Mouse (Mus musculus): ENCODE results near the gene Olfr459. TPM values are rescaled to one million over a fixed set of nuclear protein-coding genes. Genes with fewer than 3 reads are reported as not detected.

Olfr459 gene
- polyA plus RNA-seq, 1 experiment from 2014 or later, result not detected

GRCm38 (mm10) chr6:41754626-41755025, 20.4 kb downstream of the Olfr459 start:
- no peak for TF ChIP-seq CTCF (IDR thresholded peaks at IDR 0.05)
- ChIA-PET CTCF (interaction anchor here (0.9 to 1.5 kb wide), 2 partner anchors 11 to 32 kb away, joined by 3 to 4 read pairs; no protein-coding TSS in a partner anchor), POLR2A (interaction anchor here (0.7 kb wide), 1 partner anchor 21 kb away, joined by 3 read pairs; no protein-coding TSS in a partner anchor)
- in situ Hi-C loops (cut with MboI; ENCODE audit: low pct_unique_long_range_greater_than_20kb), result no loop called here
- peaks cover 24% of the 10 kb centered on the region for H3K27me3 ChIP-seq
- no peak for ATAC-seq
- DNase-seq (ENCODE audit: low read depth, low spot score), result no peak

- POLR2A ChIA-PET, result no interaction called here
- in situ Hi-C loops (cut with MboI; ENCODE audit: low pct_unique_long_range_greater_than_20kb), result no loop called here
- H3K27me3 ChIP-seq, result peaks cover 14% of the 10 kb centered on the region
- TF ChIP-seq CTCF (IDR thresholded peaks at IDR 0.05), result no peak
- ATAC-seq, result no peak
- DNase-seq (ENCODE audit: low read depth, low spot score), result no peak
- CTCF ChIA-PET, result interaction anchor here (1.2 kb wide), 1 partner anchor 21 kb away, joined by 3 read pairs; no protein-coding TSS in a partner anchor
These were observed 30.1 kb downstream of the Olfr459 start for GRCm38 (mm10) chr6:41744664-41745392.

GRCm38 (mm10) chr6:41741101-41741500, 33.9 kb downstream of the Olfr459 start:
- no peak for DNase-seq (ENCODE audit: low read depth, low spot score)
- no peak for TF ChIP-seq CTCF (IDR thresholded peaks at IDR 0.05)
- ChIA-PET CTCF (no interaction called here), POLR2A (no interaction called here)
- no peak for ATAC-seq
- in situ Hi-C loops (cut with MboI; ENCODE audit: low pct_unique_long_range_greater_than_20kb), result no loop called here
- peaks cover 19% of the 10 kb centered on the region for H3K27me3 ChIP-seq

GRCm38 (mm10) chr6:41734719-41735470, 40.1 kb downstream of the Olfr459 start:
- ChIA-PET POLR2A (no interaction called here), CTCF (no interaction called here)
- DNase-seq (ENCODE audit: low read depth, low spot score) (no peak), ATAC-seq (no peak)
- in situ Hi-C loops (cut with MboI; ENCODE audit: low pct_unique_long_range_greater_than_20kb), result no loop called here
- no peak for TF ChIP-seq CTCF (IDR thresholded peaks at IDR 0.05)
- H3K27me3 ChIP-seq, result peaks cover 6% of the 10 kb centered on the region

GRCm38 (mm10) chr6:41727989-41728609, 46.9 kb downstream of the Olfr459 start:
- ATAC-seq (no peak), DNase-seq (ENCODE audit: low read depth, low spot score) (no peak)
- ChIA-PET POLR2A (no interaction called here), CTCF (no interaction called here)
- in situ Hi-C loops (cut with MboI; ENCODE audit: low pct_unique_long_range_greater_than_20kb), result no loop called here
- TF ChIP-seq CTCF (IDR thresholded peaks at IDR 0.05), result peak; percentile 35
- peaks cover 19% of the 10 kb centered on the region for H3K27me3 ChIP-seq

GRCm38 (mm10) chr6:41721430-41721829, 53.5 kb downstream of the Olfr459 start:
- in situ Hi-C loops (cut with MboI; ENCODE audit: low pct_unique_long_range_greater_than_20kb), result no loop called here
- ChIA-PET POLR2A (no interaction called here), CTCF (no interaction called here)
- TF ChIP-seq CTCF (IDR thresholded peaks at IDR 0.05), result no peak
- DNase-seq (ENCODE audit: low read depth, low spot score), result no peak
- ATAC-seq, result no peak
- H3K27me3 ChIP-seq, result peaks cover 17% of the 10 kb centered on the region

Other genes with a start within 250 kb of the Olfr459 start
- 35.5 TPM for gene Ephb6, start 169.7 kb downstream of the Olfr459 start, polyA plus RNA-seq (2021)
- 1.2 TPM for gene Trpv6, start 138.8 kb downstream of the Olfr459 start, polyA plus RNA-seq (2021)
- not detected for gene Trpv5, start 94.4 kb downstream of the Olfr459 start, polyA plus RNA-seq (2021)
- not detected for gene Llcfc1, start 90.7 kb downstream of the Olfr459 start, polyA plus RNA-seq (2021)
- not detected for gene Kel, start 70.8 kb downstream of the Olfr459 start, polyA plus RNA-seq (2021)
- gene Pip, start 72.4 kb upstream of the Olfr459 start, polyA plus RNA-seq (2021), result not detected
- gene Sval2, start 77.8 kb upstream of the Olfr459 start, polyA plus RNA-seq (2021), result not detected
- not detected for gene Sval1, start 176.5 kb upstream of the Olfr459 start, polyA plus RNA-seq (2021)
- not detected for gene Sval3, start 193.0 kb upstream of the Olfr459 start, polyA plus RNA-seq (2021)

All from Patski (cell line).